Mouse (Mus musculus) bone marrow, adult 2 months (tissue): ENCODE measurements around the gene Zyx.

Source experiments
- CTCF ChIP-seq: fragments of 200-500 bp; IDR thresholded peaks from 2 replicates; pipeline ENCODE4 v1.5.1; 2011; ENCODE audit warnings: low read length, control low read depth; ENCODE audit not compliant: control insufficient read depth, insufficient read depth
- POLR2A ChIP-seq: fragments of 200-500 bp; IDR thresholded peaks from 2 replicates; pipeline ENCODE4 v1.6.1; 2011; ENCODE audit warnings: low read depth, mild to moderate bottlenecking, control low read depth, low read length, borderline replicate concordance; ENCODE audit not compliant: control insufficient read depth

- TF ChIP-seq CTCF (no peak), POLR2A (no peak)
These were observed 31.1 kb upstream of the Zyx start for GRCm38 (mm10) chr6:42318293-42318692.
